ENCODE assay signal across 9 mouse cellular contexts in the genomic region with DNA sequence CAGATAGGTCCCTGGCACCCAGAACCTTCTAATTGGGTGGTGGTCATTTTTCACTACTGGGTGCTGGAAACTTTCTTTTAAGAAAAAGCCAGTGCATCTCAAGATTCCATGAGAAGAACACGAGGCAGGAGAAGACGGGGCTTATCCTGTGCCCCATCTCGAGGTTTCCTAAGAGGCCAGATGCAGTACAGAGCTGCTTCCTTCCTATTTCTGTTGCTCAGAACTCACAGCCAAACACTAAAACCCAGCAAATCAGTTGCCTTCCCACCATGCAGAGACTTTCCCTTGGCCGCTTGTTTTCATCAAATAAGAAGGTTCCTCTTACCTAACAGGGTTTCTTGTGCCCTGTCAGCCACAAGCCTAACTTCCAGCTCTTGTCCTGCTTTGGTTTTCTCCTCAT.
DNase-seq lines count a peak whose midpoint lies in the region; ATAC-seq and TF ChIP-seq lines count a peak whose summit lies in the region.
"Had no signal": no experiment of that assay in that cellular context is flagged by ENCODE, and none has a peak within 500 bp of the region (broad histone marks: within the 10 kb centered on the region; RNA-seq: fewer than 3 reads in every experiment).

No protein-coding gene starts in this region.

- peak; percentile 94 for DNase-seq in heart, adult 11 months
- no peak for DNase-seq in heart, adult 8-10 months (ENCODE audit: low spot score)
- peak; percentile 40 to 47 for DNase-seq in spleen, postnatal 10 days (ENCODE audit: low spot score in 2 of 2)
- DNase-seq in spleen, adult 12 weeks (ENCODE audit: low spot score) = no peak
- no peak for DNase-seq in stomach, postnatal 0 days (ENCODE audit: low spot score)
- DNase-seq in adrenal gland, adult 8-10 months = no peak
- DNase-seq in urinary bladder, adult 2 months (ENCODE audit: low spot score) = no peak
- DNase-seq: layer of hippocampus, postnatal 36 days had no signal

- H3K4me2 ChIP-seq in intestine, embryonic 16.5 days (ENCODE audit: low read depth, low read length) = no peak overlapping the region
- no peak overlapping the region for H3K4me2 ChIP-seq in stomach, postnatal 0 days (replicated peaks; ENCODE audit: low read depth)

- no peak overlapping the region for H3K4me3 ChIP-seq in intestine, embryonic 16.5 days (ENCODE audit: low read length)
- no peak overlapping the region for H3K4me3 ChIP-seq in stomach, postnatal 0 days (ENCODE audit: low read depth, low read length)

- peak overlapping the region; percentile 69 for H3K27ac ChIP-seq in intestine, embryonic 16.5 days (ENCODE audit: low read length)
- peak overlapping the region; percentile 46; the same call in 1 of the 2 replicates for H3K27ac ChIP-seq in stomach, postnatal 0 days (replicated peaks)

- no peak for ATAC-seq in intestine, embryonic 16.5 days
- ATAC-seq in stomach, postnatal 0 days (ENCODE audit: low FRiP score, low TSS enrichment) = no peak

- H3K9me3 ChIP-seq in intestine, embryonic 16.5 days (ENCODE audit: control insufficient read depth, low read length) = no peaks in the 10 kb centered on the region
- no peaks in the 10 kb centered on the region for H3K9me3 ChIP-seq in stomach, postnatal 0 days (ENCODE audit: control insufficient read depth, low read length)

- 63% methylated on average over 4 of the region's 4 CpGs for WGBS in intestine, embryonic 16.5 days
- 69% methylated on average over 4 of the region's 4 CpGs for WGBS in stomach, postnatal 0 days

- no peak overlapping the region for H3K9ac ChIP-seq in intestine, embryonic 16.5 days (ENCODE audit: low read depth, low read length)
- H3K9ac ChIP-seq in stomach, postnatal 0 days (ENCODE audit: low read length) = no peak overlapping the region

- H3K27me3 ChIP-seq in intestine, embryonic 16.5 days (replicated peaks; ENCODE audit: control insufficient read depth, insufficient read depth, low read length) = no peaks in the 10 kb centered on the region
- H3K27me3 ChIP-seq in stomach, postnatal 0 days (ENCODE audit: control insufficient read depth, insufficient read depth, low read length) = no peaks in the 10 kb centered on the region

- H3K36me3 ChIP-seq in intestine, embryonic 16.5 days (ENCODE audit: control insufficient read depth, insufficient read depth, low read length) = no peaks in the 10 kb centered on the region
- H3K36me3 ChIP-seq in stomach, postnatal 0 days (ENCODE audit: control insufficient read depth, insufficient read depth, low read length) = no peaks in the 10 kb centered on the region

- TF ChIP-seq EP300 in stomach, postnatal 0 days (optimal IDR thresholded peaks at IDR 0.05) = no peak

- no peak for TF ChIP-seq CTCF in stomach, postnatal 0 days (IDR thresholded peaks at IDR 0.05; ENCODE audit: low read depth)

- peaks cover 14% of the 10 kb centered on the region for H3K4me1 ChIP-seq in intestine, embryonic 16.5 days (ENCODE audit: control insufficient read depth, insufficient read depth, low read length)
- H3K4me1 ChIP-seq in stomach, postnatal 0 days (replicated peaks; ENCODE audit: control insufficient read depth, insufficient read depth) = no peaks in the 10 kb centered on the region

Comparison
In these comparisons a context has a peak if more than half of its experiments do, and no peak if none do; other contexts are left out.
1. DNase-seq: peak in heart, adult 11 months (single experiment) and spleen, postnatal 10 days (2 of 2); none in heart, adult 8-10 months (single experiment), spleen, adult 12 weeks (single experiment), stomach, postnatal 0 days (single experiment), adrenal gland, adult 8-10 months (single experiment) and urinary bladder, adult 2 months (single experiment).